Mouse (Mus musculus) macrophage (primary cell): ENCODE data around the gene Lep. TPM values are rescaled to one million over a fixed set of nuclear protein-coding genes. Genes with fewer than 3 reads are reported as not detected.

Experiments
- H3K27ac ChIP-seq: fragments of 350-480 bp; formaldehyde crosslinking; 2 replicates; pipeline ENCODE4 v1.9.0; 2021
- H3K36me3 ChIP-seq: fragments of 350-480 bp; formaldehyde crosslinking; 2 replicates; pipeline ENCODE4 v1.9.0; 2021; ENCODE audit errors: inconsistent target
- H3K4me3 ChIP-seq: fragments of 350-480 bp; formaldehyde crosslinking; 2 replicates; pipeline ENCODE4 v1.9.0; 2021; ENCODE audit errors: inconsistent target
- H3K79me2 ChIP-seq: fragments of 350-480 bp; formaldehyde crosslinking; 2 replicates; pipeline ENCODE4 v1.9.0; 2021; ENCODE audit errors: inconsistent target
- WGBS: methylation state at CpG from one replicate; pipeline ENCODE4 v1.1.7; 2026; ENCODE audit warnings: inconsistent platforms; ENCODE audit not compliant: missing documents; 5-methylcytosine and 5-hydroxymethylcytosine counted together
- polyA plus RNA-seq: library from polyadenylated mRNA; stranded (reverse); fragments of 250-400 nt; gene quantifications from 3 replicates; pipeline ENCODE4 v1.2.4, GENCODE M21; 2018; ENCODE audit warnings: inconsistent platforms

Lep gene
- polyA plus RNA-seq, 1 experiment from 2014 or later = not detected

- WGBS = 56% methylated on average over 6 of the region's 6 CpGs
- Histone ChIP-seq H3K27ac (no peak overlapping the region), H3K4me3 (no peak overlapping the region), H3K36me3 (no peaks in the 10 kb centered on the region), H3K79me2 (no peaks in the 10 kb centered on the region)
These were observed 30.5 kb upstream of the Lep start for GRCm38 (mm10) chr6:29029521-29029920.

DNA sequence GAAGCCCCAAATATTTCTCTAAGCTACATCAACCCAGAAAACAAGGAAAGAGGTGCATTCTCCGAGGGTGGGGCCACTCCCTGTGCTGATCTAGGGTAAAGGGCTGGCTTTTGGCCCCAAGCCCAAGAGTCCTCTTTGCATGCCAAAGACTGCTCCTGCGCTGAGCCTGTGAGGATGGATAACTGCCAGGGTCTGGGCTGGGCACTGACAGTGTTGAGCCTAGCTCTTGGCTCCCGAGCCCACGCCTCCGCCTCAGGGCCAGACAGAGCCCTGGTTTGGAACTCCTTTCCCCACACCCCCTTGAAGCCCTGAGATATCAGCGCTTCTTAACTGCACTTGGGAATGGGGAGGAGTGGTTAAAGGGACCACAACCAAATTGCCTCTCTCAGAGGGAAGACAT lies 28.8 kb upstream of the Lep start:
- Histone ChIP-seq H3K4me3 (no peak overlapping the region), H3K27ac (no peak overlapping the region)
- 95% methylated on average over 6 of the region's 6 CpGs for WGBS

GRCm38 (mm10) chr6:29031704-29032310 lies 28.2 kb upstream of the Lep start:
- Histone ChIP-seq H3K36me3 (no peaks in the 10 kb centered on the region), H3K4me3 (no peak overlapping the region), H3K27ac (no peak overlapping the region), H3K79me2 (no peaks in the 10 kb centered on the region)
- 69% methylated on average over 13 of the region's 13 CpGs for WGBS

More for the DNA sequence above, 28.8 kb upstream of the Lep start:
- H3K79me2 ChIP-seq = no peaks in the 10 kb centered on the region
- no peaks in the 10 kb centered on the region for H3K36me3 ChIP-seq

DNA sequence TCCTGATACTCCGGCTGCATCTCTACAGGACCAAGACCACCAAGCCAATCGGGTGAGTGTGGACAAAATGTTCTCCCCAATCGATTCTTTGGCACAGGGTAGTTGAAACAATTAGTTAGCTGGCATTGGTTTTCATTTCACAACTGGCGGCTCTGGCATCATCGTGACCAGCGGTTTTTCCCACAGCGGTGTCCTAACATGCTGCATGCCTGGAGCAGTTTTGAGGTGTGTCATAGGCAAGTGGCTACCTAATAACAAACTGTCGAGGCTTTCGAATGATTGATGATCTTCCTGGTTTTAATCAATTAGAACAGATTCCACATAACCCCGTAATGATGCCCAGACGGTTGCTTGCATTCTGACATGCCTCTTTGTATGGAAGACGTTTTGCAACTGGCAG lies 27.6 kb upstream of the Lep start:
- Histone ChIP-seq H3K4me3 (no peak overlapping the region), H3K27ac (no peak overlapping the region), H3K79me2 (no peaks in the 10 kb centered on the region), H3K36me3 (no peaks in the 10 kb centered on the region)
- 87% methylated on average over 12 of the region's 12 CpGs for WGBS

GRCm38 (mm10) chr6:29033981-29034646 lies 25.9 kb upstream of the Lep start:
- 94% methylated on average over 7 of the region's 7 CpGs for WGBS
- Histone ChIP-seq H3K36me3 (no peaks in the 10 kb centered on the region), H3K4me3 (no peak overlapping the region), H3K79me2 (no peaks in the 10 kb centered on the region), H3K27ac (no peak overlapping the region)

DNA sequence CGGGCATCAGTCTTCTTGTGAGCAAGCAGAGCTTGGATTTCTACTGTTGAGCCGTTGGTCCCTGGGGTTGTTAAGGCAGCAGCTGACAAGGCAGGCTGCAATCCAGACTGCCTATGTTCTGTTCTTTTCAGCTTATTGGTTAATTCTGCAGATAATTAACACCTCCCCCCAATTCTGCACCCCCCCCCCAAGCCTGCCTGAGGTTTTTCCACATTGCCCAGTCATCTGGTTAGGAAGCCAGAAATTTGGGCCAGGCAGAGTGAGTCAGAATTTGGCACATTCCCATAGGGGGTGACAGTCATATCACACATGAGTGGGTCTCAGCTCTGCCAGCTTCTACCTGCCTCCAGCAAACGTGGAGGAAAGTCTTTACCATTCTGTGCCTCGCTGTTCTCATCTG lies 23.3 kb upstream of the Lep start:
- WGBS = 58% methylated on average over 4 of the region's 4 CpGs
- H3K4me3 ChIP-seq = no peak overlapping the region

GRCm38 (mm10) chr6:29040266-29040665 lies 19.8 kb upstream of the Lep start:
- no peaks in the 10 kb centered on the region for H3K36me3 ChIP-seq
- WGBS = 69% methylated on average over 2 of the region's 2 CpGs
- no peak overlapping the region for H3K4me3 ChIP-seq
- H3K79me2 ChIP-seq = no peaks in the 10 kb centered on the region
- H3K27ac ChIP-seq = no peak overlapping the region

More for the DNA sequence above, 23.3 kb upstream of the Lep start:
- Histone ChIP-seq H3K79me2 (no peaks in the 10 kb centered on the region), H3K27ac (no peak overlapping the region), H3K36me3 (no peaks in the 10 kb centered on the region)

DNA sequence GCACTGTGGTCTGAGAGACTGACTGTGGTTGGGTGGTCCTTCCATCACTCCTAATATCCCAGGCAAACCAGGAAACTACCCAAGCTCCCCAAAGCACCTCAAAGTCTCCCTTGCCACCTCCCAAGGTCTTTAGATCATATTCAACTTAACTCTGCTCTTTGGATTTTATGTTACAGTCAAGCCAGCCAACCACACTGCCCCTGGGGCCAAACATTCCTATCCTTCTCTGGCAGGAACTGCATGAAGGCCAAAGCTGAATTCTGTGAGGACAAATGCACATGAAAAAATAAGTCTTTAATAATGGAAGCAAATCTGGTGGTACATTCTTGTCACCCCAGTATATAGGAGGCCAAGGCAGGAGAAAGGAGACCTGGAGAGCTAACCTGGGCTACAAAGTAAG lies 16.0 kb upstream of the Lep start:
- Histone ChIP-seq H3K4me3 (no peak overlapping the region), H3K27ac (no peak overlapping the region), H3K36me3 (no peaks in the 10 kb centered on the region), H3K79me2 (no peaks in the 10 kb centered on the region)

GRCm38 (mm10) chr6:29049926-29050325 lies 10.1 kb upstream of the Lep start:
- Histone ChIP-seq H3K4me3 (no peak overlapping the region), H3K27ac (no peak overlapping the region), H3K36me3 (no peaks in the 10 kb centered on the region), H3K79me2 (no peaks in the 10 kb centered on the region)
- WGBS = 69% methylated on average over 5 of the region's 5 CpGs

GRCm38 (mm10) chr6:29052188-29052587 lies 7.8 kb upstream of the Lep start:
- no peaks in the 10 kb centered on the region for H3K79me2 ChIP-seq
- no peak overlapping the region for H3K27ac ChIP-seq
- H3K4me3 ChIP-seq = no peak overlapping the region
- no peaks in the 10 kb centered on the region for H3K36me3 ChIP-seq
- WGBS = 81% methylated on average over 9 of the region's 9 CpGs

GRCm38 (mm10) chr6:29053181-29053580 lies 6.8 kb upstream of the Lep start:
- no peaks in the 10 kb centered on the region for H3K79me2 ChIP-seq
- no peak overlapping the region for H3K4me3 ChIP-seq
- 89% methylated on average over 7 of the region's 7 CpGs for WGBS
- no peak overlapping the region for H3K27ac ChIP-seq
- no peaks in the 10 kb centered on the region for H3K36me3 ChIP-seq

DNA sequence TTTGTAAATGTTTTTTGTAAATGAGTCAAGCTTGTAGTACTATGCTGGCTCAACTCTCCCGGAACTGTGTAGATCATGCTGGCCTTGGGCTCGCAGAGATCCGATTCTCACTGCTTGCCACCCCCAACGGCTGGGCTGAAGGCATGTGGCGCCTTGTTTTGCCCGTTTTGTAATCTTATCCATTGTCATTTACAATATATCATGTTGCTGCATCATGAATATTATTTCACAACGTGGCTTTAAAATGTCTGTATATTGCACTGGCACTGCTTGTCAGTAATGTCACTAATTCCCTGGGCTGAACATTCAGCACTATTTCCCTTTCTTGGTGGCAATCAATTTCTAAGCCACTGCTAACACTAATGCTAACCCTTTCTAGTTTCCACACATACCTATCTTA lies 3.6 kb upstream of the Lep start:
- H3K79me2 ChIP-seq = no peaks in the 10 kb centered on the region
- 91% methylated on average over 7 of the region's 7 CpGs for WGBS
- no peaks in the 10 kb centered on the region for H3K36me3 ChIP-seq
- H3K4me3 ChIP-seq = no peak overlapping the region
- no peak overlapping the region for H3K27ac ChIP-seq

DNA sequence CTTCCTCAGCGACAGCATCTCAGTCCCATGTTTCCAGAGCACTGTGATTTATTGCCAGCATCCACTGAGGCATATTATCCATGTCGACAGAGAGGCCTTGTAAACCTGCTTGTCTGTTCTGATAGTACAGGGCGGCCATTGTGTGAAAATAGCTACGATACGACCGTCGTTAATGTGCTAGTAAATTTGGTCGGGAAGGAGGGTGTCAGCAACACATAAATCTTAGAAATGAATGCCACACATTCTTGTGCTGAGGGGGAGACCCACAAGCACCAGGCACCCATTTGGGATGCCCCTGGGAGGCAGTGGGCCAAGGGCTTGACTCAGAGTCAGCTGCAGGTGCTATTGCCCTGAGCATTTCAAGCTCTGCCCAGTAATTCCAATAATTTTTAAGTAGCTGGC lies 6.4 kb downstream of the Lep start:
- Histone ChIP-seq H3K79me2 (no peaks in the 10 kb centered on the region), H3K27ac (no peak overlapping the region), H3K36me3 (no peaks in the 10 kb centered on the region), H3K4me3 (no peak overlapping the region)
- 85% methylated on average over 8 of the region's 8 CpGs for WGBS

DNA sequence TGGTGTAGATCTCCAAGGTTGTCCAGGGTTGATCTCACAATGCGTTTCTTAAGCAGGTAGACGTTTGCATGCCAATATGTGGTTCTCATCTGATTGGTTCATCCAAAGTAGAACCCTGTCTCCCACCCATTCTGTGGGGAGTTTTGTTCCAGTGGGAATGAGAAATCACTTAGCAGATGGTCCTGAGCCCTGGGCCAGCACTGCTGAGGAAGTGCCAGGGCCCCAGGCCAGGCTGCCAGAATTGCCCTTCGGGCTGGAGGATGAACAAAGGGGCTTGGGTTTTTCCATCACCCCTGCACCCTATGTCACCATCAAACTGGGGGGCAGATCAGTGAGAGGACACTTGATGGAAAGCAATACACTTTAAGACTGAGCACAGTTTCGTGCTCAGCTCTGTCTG lies 12.2 kb downstream of the Lep start:
- Histone ChIP-seq H3K79me2 (no peaks in the 10 kb centered on the region), H3K36me3 (no peaks in the 10 kb centered on the region), H3K27ac (no peak overlapping the region), H3K4me3 (no peak overlapping the region)
- 91% methylated on average over 4 of the region's 4 CpGs for WGBS

GRCm38 (mm10) chr6:29073462-29074132 lies 13.6 kb downstream of the Lep start:
- 72% methylated on average over 9 of the region's 11 CpGs for WGBS
- Histone ChIP-seq H3K36me3 (no peaks in the 10 kb centered on the region), H3K4me3 (no peak overlapping the region), H3K27ac (no peak overlapping the region), H3K79me2 (no peaks in the 10 kb centered on the region)
